Mouse (Mus musculus): ENCODE measurements around the gene Bbof1.

DNA sequence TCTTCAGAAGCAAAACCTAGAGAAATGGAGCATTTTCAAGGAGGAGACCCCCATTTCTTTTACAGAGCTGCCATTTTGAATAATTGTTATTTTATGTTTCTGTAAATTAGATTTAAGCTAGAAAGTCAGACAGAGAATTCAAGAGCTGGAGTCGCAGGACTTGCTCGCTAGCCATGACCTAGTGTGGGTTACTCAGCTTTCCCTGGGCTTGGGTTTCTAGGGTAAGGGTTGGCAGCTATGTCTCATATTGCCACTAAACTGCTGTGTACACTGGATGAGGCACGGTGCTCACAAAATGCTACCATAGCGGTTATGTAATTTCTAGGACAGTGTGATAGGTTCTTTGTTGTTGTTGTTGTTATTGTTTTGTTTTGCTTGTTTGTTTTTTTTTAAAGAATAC is 16.2 kb upstream of the Bbof1 start:
- TF ChIP-seq POLR2A (IDR thresholded peaks at IDR 0.05; ENCODE audit: extremely low read depth, insufficient read depth, low read length) (no peak), CTCF (IDR thresholded peaks at IDR 0.05; ENCODE audit: low read depth, low read length) (no peak)

Data from liver, adult 2 months (tissue).